Mouse (Mus musculus): ENCODE results near the gene Cdyl2.
A peak's percentile ranks its signal among the peaks of the same experiment; 100 is the strongest.

Cdyl2 gene

GRCm38 (mm10) chr8:116732684-116733647 lies at the start of gene Cdyl2:
Gene Cdyl2, minus strand, starts transcription at chr8:116732991.
- peak; percentile 32 to 60 for DNase-seq (ENCODE audit: low spot score in 2 of 2)

- DNase-seq (ENCODE audit: low spot score in 2 of 2) = no peak
Measured at GRCm38 (mm10) chr8:116780594-116780993, 47.8 kb upstream of the Cdyl2 start.

DNA sequence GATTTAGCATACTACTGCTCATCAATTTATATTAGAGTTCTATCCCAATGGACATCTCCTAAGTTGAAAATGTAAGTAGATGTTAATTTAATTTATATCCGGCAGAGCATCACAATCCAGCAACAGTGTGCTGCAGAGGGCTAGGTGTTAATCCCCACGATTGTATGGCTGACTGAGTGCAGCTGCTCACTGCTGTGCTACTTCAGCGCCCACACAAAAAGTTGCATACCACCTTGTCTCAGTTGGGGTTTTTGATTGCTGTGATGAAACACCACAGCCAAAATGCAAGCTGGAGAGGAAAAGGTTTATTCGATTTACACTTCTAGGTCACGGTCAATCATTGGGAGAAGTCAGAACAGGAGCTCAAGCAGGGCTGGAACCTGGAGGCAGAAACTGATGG lies 41.4 kb upstream of the Cdyl2 start:
- no peak for DNase-seq (ENCODE audit: low spot score in 2 of 2)

DNA sequence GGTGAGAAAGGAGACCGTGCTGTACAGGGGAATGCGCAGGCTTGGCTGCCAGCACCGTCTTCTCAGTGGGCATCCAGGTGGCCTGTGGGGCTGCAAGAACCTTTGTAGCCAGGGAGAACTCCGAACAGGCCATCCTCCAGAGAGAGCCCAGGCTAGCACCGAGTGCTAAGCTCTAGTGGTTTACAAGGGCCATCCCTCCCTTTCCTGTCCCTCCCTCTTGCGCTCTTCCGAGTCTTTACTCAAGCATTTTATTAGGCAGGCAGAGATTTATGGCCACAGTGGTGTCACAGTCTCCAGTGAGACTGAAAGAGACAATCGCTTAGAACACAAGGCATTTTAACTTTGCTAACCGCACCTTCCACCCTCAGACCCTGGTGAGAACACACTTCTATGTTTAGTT lies 39.9 kb upstream of the Cdyl2 start:
- no peak for DNase-seq (ENCODE audit: low spot score in 2 of 2)

- DNase-seq (ENCODE audit: low spot score in 2 of 2) = no peak
Measured at GRCm38 (mm10) chr8:116771797-116772343, 39.1 kb upstream of the Cdyl2 start.

GRCm38 (mm10) chr8:116770756-116771155 lies 38.0 kb upstream of the Cdyl2 start:
- no peak for DNase-seq (ENCODE audit: low spot score in 2 of 2)

DNA sequence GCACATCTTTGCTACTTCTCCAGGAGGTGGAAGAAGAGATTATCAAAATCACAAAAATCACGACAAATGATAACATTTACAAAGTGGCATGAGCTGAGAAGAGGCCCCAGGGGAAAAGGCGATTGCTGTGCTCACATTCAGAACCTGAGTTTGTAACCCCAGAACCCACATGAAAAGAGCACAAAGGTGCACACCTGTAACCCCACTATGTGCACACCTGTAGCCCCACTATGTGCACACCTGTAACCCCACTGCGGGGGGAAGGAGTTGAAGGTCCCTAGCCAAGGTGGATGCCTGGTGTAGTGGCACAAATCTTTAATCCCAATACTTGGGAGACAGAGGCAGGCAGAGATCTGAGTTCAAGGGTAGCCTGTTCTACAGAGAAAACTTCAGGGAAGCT lies 23.4 kb upstream of the Cdyl2 start:
- no peak for DNase-seq (ENCODE audit: low spot score in 2 of 2)

GRCm38 (mm10) chr8:116755557-116755956 lies 22.8 kb upstream of the Cdyl2 start:
- peak in 1 of 2 experiments; percentile 27 for DNase-seq (ENCODE audit: low spot score in 2 of 2)

- DNase-seq (ENCODE audit: low spot score in 2 of 2) = no peak
Measured at GRCm38 (mm10) chr8:116740726-116741125, 7.9 kb upstream of the Cdyl2 start.

DNA sequence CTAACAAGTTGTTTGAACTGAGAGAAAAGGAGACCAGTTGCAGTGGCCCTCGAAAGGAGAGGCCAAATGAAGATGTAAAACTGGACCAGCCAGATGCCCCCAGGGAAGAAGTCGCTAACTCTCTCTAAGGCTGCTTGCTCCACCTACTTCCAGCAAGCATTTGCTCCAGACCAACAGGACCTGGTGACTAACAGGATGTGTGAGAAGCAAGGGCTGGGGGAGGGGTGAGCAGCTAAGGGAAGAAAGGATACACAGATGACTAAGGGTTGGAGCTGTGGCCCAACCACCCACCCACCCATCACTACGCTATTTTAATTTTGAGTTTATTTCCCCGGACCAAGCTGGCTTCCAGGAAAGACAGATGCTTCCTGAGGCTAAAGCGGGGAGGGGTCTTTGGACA lies 2.5 kb upstream of the Cdyl2 start:
- no peak for DNase-seq (ENCODE audit: low spot score in 2 of 2)

DNA sequence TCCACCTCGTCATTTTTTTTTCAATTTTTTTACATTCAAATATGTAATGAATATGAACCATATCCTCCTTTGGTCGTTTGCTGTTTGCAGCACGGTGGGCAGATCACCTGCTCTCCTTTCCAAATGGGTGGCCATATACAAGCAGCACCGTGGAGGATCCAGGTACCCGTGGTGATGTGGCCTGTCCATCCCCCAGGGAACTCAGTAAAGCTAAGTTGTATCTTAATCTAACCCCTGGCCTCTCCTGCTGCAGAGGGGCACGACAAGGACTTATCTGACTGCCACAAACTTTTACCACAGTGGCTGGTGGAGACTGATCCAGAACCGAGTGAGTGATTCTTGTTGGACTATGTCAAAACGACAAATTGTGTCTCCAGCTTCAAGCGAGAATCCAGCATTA lies 1.4 kb upstream of the Cdyl2 start:
- no peak for DNase-seq (ENCODE audit: low spot score in 2 of 2)

DNA sequence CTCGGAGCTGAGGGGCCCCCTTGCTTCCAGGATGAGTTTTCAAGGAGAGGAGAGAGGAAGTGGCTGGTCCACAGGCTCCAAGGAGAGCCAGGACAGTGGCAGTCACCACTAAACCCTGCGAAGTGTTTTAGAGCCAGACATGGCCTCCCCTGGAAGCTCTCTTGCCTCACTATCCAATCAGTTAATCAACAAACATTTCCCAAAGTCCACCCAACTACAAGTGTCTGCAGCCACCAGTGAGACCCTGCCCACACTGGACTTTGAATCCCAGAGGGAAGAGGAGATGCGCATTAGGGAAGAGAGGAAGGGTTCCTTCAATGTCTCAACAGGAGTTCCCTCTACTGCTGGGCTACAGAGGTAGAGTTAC lies 840 bp upstream of the Cdyl2 start:
- DNase-seq (ENCODE audit: low spot score in 2 of 2) = no peak

GRCm38 (mm10) chr8:116731976-116732683 lies 661 bp downstream of the Cdyl2 start:
- peak in 1 of 2 experiments; percentile 12 for DNase-seq (ENCODE audit: low spot score in 2 of 2)

DNA sequence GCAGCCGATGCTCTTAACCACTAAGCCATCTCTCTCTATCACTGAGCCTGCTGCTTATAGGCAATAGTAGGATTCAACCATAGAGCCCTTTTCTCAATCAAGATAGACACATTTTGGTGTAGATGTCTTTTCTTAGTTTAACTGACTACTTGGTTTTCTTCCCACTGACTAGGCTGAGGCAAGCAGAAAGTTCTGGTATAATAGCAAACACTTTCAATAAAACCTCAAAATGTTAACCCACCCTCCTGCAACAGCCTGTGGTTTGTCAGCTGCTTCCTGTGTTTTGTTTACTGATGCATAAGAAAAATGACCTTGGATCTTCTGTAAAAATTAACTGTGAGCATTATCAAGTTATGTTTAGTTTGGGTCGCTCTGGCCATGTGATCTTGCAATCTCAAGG lies 11.3 kb downstream of the Cdyl2 start:
- no peak for DNase-seq (ENCODE audit: low spot score in 2 of 2)

GRCm38 (mm10) chr8:116707496-116707895 lies 25.3 kb downstream of the Cdyl2 start:
- no peak for DNase-seq (ENCODE audit: low spot score in 2 of 2)

DNA sequence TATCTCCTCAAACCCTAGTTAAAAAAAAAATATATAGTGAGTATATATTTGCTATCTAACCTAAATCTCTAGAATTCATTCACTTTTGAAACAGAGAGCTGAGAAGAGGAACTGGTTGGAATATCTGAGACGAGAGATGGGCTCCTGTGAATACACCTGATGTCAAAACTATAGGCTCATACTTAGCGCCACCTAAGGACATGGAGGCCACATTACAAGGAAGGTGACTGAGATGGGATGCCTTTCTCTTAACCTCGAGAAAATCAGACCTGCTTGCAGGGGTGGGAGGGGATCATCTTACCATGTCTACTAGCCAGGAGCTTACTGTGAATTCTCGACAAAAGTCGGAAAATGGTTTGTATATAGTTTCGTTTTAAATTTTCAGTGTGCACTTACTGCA lies 30.3 kb downstream of the Cdyl2 start:
- no peak for DNase-seq (ENCODE audit: low spot score in 2 of 2)

DNA sequence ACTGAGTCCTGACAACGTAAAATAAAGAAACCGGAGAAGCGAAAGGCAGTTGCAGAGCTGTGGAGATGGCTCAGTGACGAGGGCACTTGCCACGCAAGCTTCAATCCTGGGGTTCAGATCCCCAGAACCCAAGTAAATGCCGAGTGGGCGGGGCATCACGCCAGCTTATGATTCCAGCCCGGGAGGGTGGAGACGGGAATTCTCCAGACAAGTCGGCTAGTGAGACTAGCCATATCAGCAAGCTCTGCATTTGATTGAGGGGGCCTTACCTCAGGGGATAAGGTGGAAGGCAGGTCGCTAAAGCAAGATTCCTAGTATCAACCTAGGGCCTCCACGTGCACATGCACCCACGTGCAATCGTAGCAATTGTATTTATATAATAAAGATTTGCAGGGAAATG lies 39.9 kb downstream of the Cdyl2 start:
- no peak for DNase-seq (ENCODE audit: low spot score in 2 of 2)

DNA sequence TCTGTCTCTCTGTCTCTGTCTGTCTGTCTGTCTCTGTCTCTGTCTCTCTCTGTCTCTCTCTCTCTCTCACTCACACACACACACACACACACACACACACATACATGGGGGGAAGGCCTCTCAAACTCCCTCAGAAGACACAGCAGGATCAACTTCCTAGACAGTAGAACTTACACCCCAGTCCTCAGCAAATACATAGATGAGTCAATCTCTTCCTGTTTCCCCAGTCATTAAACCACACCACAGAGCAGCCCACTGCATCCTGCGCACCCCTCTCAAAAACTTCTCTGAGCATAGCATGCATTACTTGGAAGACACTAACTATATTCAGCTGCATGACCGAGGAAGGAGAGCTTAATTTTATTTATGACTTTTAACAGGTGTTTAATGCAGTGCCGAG lies 43.0 kb downstream of the Cdyl2 start:
- no peak for DNase-seq (ENCODE audit: low spot score in 2 of 2)

DNA sequence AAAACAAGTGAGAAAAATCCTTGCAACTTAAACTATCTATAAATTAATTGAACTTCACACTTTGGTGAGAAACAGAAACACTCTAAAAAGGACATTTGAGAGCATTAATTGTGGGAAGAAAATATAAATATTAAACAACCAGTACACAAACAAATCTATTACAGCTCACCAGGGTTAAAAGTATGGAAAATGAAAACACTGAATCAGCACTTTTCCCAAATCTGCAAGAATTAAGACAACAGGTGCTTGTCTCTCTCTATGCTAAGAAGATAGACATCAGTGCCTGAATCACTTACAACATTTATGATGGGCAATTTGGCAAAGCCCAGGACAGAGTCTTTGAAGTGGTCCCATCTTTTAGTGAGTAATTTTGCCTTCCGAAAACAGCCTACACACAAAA lies 56.6 kb downstream of the Cdyl2 start:
- DNase-seq (ENCODE audit: low spot score in 2 of 2) = no peak

DNA sequence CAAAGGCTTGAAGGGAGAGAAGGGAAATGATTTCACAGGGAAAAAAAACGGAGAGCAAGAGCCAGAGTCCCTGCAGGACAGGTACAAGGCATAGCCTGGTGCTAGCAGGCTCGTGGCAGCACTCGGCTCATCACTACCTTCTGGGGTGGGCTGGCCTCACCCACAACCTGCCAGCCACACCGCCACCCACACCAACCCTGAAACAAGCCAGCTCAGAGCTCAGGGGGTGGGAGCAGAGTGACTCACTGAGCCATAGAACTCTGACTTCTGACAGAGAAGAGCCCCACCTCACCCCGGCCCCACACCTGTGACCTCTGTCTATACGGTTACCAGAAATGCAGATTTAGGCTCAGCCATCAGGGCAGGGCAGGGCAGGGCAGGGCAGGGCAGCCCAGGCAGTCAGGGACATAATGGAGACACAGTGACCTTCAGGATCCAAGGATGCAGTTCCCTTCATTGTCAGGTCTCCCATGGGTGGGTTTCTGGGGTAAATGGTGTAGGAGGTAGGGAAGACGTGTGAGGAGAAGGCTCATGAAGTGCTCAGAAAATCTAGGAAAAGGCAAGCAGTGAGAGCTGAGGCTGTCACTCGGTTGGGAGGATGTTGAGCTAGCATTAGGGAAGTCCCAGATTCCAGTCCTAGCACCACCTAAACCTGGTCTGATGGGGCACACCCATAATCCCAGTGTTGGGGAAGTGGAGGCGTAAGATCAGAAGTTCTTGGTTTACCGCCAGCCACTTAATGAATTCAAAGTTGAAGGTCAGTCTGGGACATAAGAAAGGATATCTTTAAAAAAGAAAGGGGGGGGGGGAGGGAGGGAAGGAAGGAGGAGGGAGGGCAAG lies 58.6 kb downstream of the Cdyl2 start:
- no peak for DNase-seq (ENCODE audit: low spot score in 2 of 2)

DNA sequence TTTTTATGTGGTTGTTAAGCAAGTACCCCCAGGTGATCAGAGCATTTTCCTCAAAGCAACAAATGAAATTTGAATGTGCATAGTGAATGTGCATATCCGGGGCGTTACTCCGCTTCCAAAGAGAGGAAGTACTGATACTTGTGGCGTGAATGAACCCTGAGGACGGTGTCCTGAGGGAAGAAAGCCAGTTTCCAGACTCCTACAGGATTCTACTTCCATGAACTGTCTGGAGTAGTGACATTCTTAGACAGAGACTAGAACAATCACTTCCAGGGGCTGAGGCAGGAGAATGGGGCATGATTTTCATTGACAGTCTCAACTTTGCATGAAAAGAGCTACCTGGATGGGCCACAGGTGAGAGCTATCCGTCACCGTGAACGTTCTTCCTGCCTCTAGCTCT lies 59.3 kb downstream of the Cdyl2 start:
- no peak for DNase-seq (ENCODE audit: low spot score in 2 of 2)

GRCm38 (mm10) chr8:116673052-116673451 lies 59.7 kb downstream of the Cdyl2 start:
- DNase-seq (ENCODE audit: low spot score in 2 of 2) = no peak

Measured in spleen, postnatal 14 days (tissue).